Comparison of ENCODE assay signal across 8 mouse cellular contexts in genomic region chr19:50210456-50210855, GRCm38 (mm10).
"Had no signal": no experiment of that assay in that cellular context is flagged by ENCODE, and none has a peak within 500 bp of the region (broad histone marks: within the 10 kb centered on the region; RNA-seq: fewer than 3 reads in every experiment).

No protein-coding gene starts in this region.

- DNase-seq: kidney, adult 11 months; kidney, adult 9 months; lung, postnatal 14 days; right cerebral cortex, adult 18-20 months; spleen, adult 18-20 months; thymus, adult 2 months; thymus, postnatal 25 days had no signal

- ATAC-seq: liver, embryonic 12.5 days had no signal
